Mouse (Mus musculus): ENCODE results near the gene Dennd2d. TPM values are rescaled to one million over a fixed set of nuclear protein-coding genes. Genes with fewer than 3 reads are reported as not detected.

Dennd2d gene
- polyA plus RNA-seq, 1 experiment, result 4.9 TPM

- TF ChIP-seq POLR2AphosphoS2 (IDR thresholded peaks at IDR 0.05; ENCODE audit: insufficient read length, low read depth) (no peak), CEBPB (IDR thresholded peaks at IDR 0.05; ENCODE audit: insufficient read depth, poor library complexity, severe bottlenecking) (no peak), TCF12 (IDR thresholded peaks at IDR 0.05; ENCODE audit: insufficient read depth, poor library complexity, severe bottlenecking) (no peak), USF1 (IDR thresholded peaks at IDR 0.05; ENCODE audit: low read depth) (no peak), TCF3 (IDR thresholded peaks at IDR 0.05; ENCODE audit: insufficient read length, low read depth) (no peak), SRF (IDR thresholded peaks at IDR 0.05; ENCODE audit: control insufficient read depth, insufficient read length, low read depth) (no peak)
- H3K4me2 ChIP-seq (ENCODE audit: low read depth), result no peak overlapping the region
- no peak overlapping the region for H3ac ChIP-seq (ENCODE audit: control insufficient read depth, insufficient read length)
- no peak overlapping the region for H3K4me3 ChIP-seq
- H3K36me3 ChIP-seq (ENCODE audit: control insufficient read depth, insufficient read depth), result no peaks in the 10 kb centered on the region
- H3K27me3 ChIP-seq (ENCODE audit: control insufficient read depth, insufficient read depth, insufficient read length), result no peaks in the 10 kb centered on the region
- H3K79me2 ChIP-seq (ENCODE audit: control insufficient read depth, insufficient read depth), result no peaks in the 10 kb centered on the region
Measured at GRCm38 (mm10) chr3:106457298-106457869, 24.8 kb upstream of the Dennd2d start.

- Histone ChIP-seq H3K4me2 (ENCODE audit: low read depth) (no peak overlapping the region), H3K36me3 (ENCODE audit: control insufficient read depth, insufficient read depth) (no peaks in the 10 kb centered on the region), H3K79me2 (ENCODE audit: control insufficient read depth, insufficient read depth) (no peaks in the 10 kb centered on the region), H3ac (ENCODE audit: control insufficient read depth, insufficient read length) (no peak overlapping the region), H3K27me3 (ENCODE audit: control insufficient read depth, insufficient read depth, insufficient read length) (no peaks in the 10 kb centered on the region), H3K4me3 (no peak overlapping the region)
- TF ChIP-seq MAX (IDR thresholded peaks at IDR 0.05; ENCODE audit: low read depth) (no peak), REST (IDR thresholded peaks at IDR 0.05; ENCODE audit: insufficient read depth, insufficient read length) (no peak), CEBPB (IDR thresholded peaks at IDR 0.05; ENCODE audit: insufficient read depth, poor library complexity, severe bottlenecking) (no peak), POLR2AphosphoS2 (IDR thresholded peaks at IDR 0.05; ENCODE audit: insufficient read length, low read depth) (no peak), MYOG (IDR thresholded peaks at IDR 0.05; ENCODE audit: control insufficient read depth in 1 of 3, insufficient read depth in 1 of 3, insufficient read length in 2 of 3, low read depth in 2 of 3) (no peak), USF1 (IDR thresholded peaks at IDR 0.05; ENCODE audit: low read depth) (no peak), TCF12 (IDR thresholded peaks at IDR 0.05; ENCODE audit: insufficient read depth, poor library complexity, severe bottlenecking) (no peak), POLR2A (IDR thresholded peaks at IDR 0.05; ENCODE audit: insufficient read length, low read depth) (no peak), E2F4 (IDR thresholded peaks at IDR 0.05; ENCODE audit: insufficient read depth) (no peak), MYOD1 (IDR thresholded peaks at IDR 0.05; ENCODE audit: control insufficient read depth in 1 of 3, insufficient read length in 2 of 3, low read depth in 2 of 3) (no peak), TCF3 (IDR thresholded peaks at IDR 0.05; ENCODE audit: insufficient read length, low read depth) (no peak), SRF (IDR thresholded peaks at IDR 0.05; ENCODE audit: control insufficient read depth, insufficient read length, low read depth) (no peak)
Measured at GRCm38 (mm10) chr3:106462059-106462470, 20.1 kb upstream of the Dennd2d start.

DNA sequence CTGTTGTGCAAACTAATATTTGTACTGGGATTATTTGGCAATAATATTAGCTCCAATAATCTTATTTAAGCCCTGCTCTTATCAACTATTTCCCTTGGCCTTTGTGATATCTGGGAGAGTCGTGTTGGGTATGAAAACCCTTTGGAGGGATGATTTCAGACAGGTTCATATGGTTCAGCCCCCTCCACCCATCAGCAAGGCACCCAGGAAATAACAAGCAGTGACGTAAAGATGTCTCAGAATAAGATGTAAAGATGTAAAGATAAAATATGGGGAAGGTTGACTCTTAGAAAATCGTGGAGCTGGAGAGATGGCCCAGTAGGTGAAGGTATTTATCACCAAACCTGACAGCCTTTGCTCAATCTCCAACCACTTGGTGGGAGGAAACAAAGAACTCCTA is 19.7 kb upstream of the Dennd2d start:
- H3K4me2 ChIP-seq (ENCODE audit: low read depth), result no peak overlapping the region
- no peaks in the 10 kb centered on the region for H3K79me2 ChIP-seq (ENCODE audit: control insufficient read depth, insufficient read depth)
- H3ac ChIP-seq (ENCODE audit: control insufficient read depth, insufficient read length), result no peak overlapping the region
- H3K4me3 ChIP-seq, result no peak overlapping the region
- TF ChIP-seq MAX (IDR thresholded peaks at IDR 0.05; ENCODE audit: low read depth) (no peak), CEBPB (IDR thresholded peaks at IDR 0.05; ENCODE audit: insufficient read depth, poor library complexity, severe bottlenecking) (no peak), USF1 (IDR thresholded peaks at IDR 0.05; ENCODE audit: low read depth) (no peak), MYOD1 (IDR thresholded peaks at IDR 0.05; ENCODE audit: control insufficient read depth in 1 of 3, insufficient read length in 2 of 3, low read depth in 2 of 3) (no peak), POLR2A (IDR thresholded peaks at IDR 0.05; ENCODE audit: insufficient read length, low read depth) (no peak), TCF12 (IDR thresholded peaks at IDR 0.05; ENCODE audit: insufficient read depth, poor library complexity, severe bottlenecking) (no peak), POLR2AphosphoS2 (IDR thresholded peaks at IDR 0.05; ENCODE audit: insufficient read length, low read depth) (no peak), TCF3 (IDR thresholded peaks at IDR 0.05; ENCODE audit: insufficient read length, low read depth) (no peak), E2F4 (IDR thresholded peaks at IDR 0.05; ENCODE audit: insufficient read depth) (no peak), REST (IDR thresholded peaks at IDR 0.05; ENCODE audit: insufficient read depth, insufficient read length) (no peak), SRF (IDR thresholded peaks at IDR 0.05; ENCODE audit: control insufficient read depth, insufficient read length, low read depth) (no peak)
- H3K36me3 ChIP-seq (ENCODE audit: control insufficient read depth, insufficient read depth), result no peaks in the 10 kb centered on the region
- H3K27me3 ChIP-seq (ENCODE audit: control insufficient read depth, insufficient read depth, insufficient read length), result no peaks in the 10 kb centered on the region

DNA sequence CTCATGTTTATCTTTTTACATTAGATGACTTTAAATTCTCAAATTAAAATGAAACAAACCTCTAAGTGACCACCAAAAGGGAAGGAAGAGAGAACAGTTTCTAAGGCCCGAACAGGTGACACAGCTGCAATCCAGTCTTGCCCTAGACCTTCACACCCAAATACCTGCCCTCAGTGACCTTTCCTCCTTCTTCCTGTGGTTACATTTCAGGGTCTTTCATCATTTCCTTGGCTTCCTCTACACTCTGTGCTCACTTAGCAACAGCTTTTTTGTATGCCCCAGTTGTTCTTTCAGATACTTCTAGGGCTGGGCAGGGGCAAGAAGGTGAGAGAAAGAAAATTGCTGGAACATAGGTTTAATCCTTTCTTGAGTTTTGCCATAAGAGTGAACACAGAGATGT is 17.5 kb upstream of the Dennd2d start:
- Histone ChIP-seq H3K27me3 (ENCODE audit: control insufficient read depth, insufficient read depth, insufficient read length) (no peaks in the 10 kb centered on the region), H3K4me2 (ENCODE audit: low read depth) (peak overlapping the region; percentile 12)

GRCm38 (mm10) chr3:106474210-106474609 is 8.0 kb upstream of the Dennd2d start:
- TF ChIP-seq CEBPB (IDR thresholded peaks at IDR 0.05; ENCODE audit: insufficient read depth, poor library complexity, severe bottlenecking) (no peak), MYOG (IDR thresholded peaks at IDR 0.05; ENCODE audit: control insufficient read depth in 1 of 3, insufficient read depth in 1 of 3, insufficient read length in 2 of 3, low read depth in 2 of 3) (no peak), MYOD1 (IDR thresholded peaks at IDR 0.05; ENCODE audit: control insufficient read depth in 1 of 3, insufficient read length in 2 of 3, low read depth in 2 of 3) (no peak), SRF (IDR thresholded peaks at IDR 0.05; ENCODE audit: control insufficient read depth, insufficient read length, low read depth) (no peak), USF1 (IDR thresholded peaks at IDR 0.05; ENCODE audit: low read depth) (no peak), REST (IDR thresholded peaks at IDR 0.05; ENCODE audit: insufficient read depth, insufficient read length) (no peak), POLR2A (IDR thresholded peaks at IDR 0.05; ENCODE audit: insufficient read length, low read depth) (no peak)
- Histone ChIP-seq H3K27me3 (ENCODE audit: control insufficient read depth, insufficient read depth, insufficient read length) (no peaks in the 10 kb centered on the region), H3K79me2 (ENCODE audit: control insufficient read depth, insufficient read depth) (no peaks in the 10 kb centered on the region), H3K4me2 (ENCODE audit: low read depth) (no peak overlapping the region), H3K4me3 (no peak overlapping the region), H3ac (ENCODE audit: control insufficient read depth, insufficient read length) (no peak overlapping the region), H3K36me3 (ENCODE audit: control insufficient read depth, insufficient read depth) (no peaks in the 10 kb centered on the region)

More for the DNA sequence above, 17.5 kb upstream of the Dennd2d start:
- Histone ChIP-seq H3K79me2 (ENCODE audit: control insufficient read depth, insufficient read depth) (no peaks in the 10 kb centered on the region), H3K4me3 (no peak overlapping the region), H3K36me3 (ENCODE audit: control insufficient read depth, insufficient read depth) (no peaks in the 10 kb centered on the region), H3ac (ENCODE audit: control insufficient read depth, insufficient read length) (no peak overlapping the region)
- TF ChIP-seq MAX (IDR thresholded peaks at IDR 0.05; ENCODE audit: low read depth) (no peak), MYOD1 (IDR thresholded peaks at IDR 0.05; ENCODE audit: control insufficient read depth in 1 of 3, insufficient read length in 2 of 3, low read depth in 2 of 3) (peak in 1 of 3 experiments; percentile 23), MYOG (IDR thresholded peaks at IDR 0.05; ENCODE audit: control insufficient read depth in 1 of 3, insufficient read depth in 1 of 3, insufficient read length in 2 of 3, low read depth in 2 of 3) (peak in 2 of 3 experiments; percentile 21 to 29), CEBPB (IDR thresholded peaks at IDR 0.05; ENCODE audit: insufficient read depth, poor library complexity, severe bottlenecking) (peak; percentile 84; the same call in 1 of the 2 replicates), POLR2A (IDR thresholded peaks at IDR 0.05; ENCODE audit: insufficient read length, low read depth) (no peak), TCF12 (IDR thresholded peaks at IDR 0.05; ENCODE audit: insufficient read depth, poor library complexity, severe bottlenecking) (no peak)
